Mouse (Mus musculus) CH12.LX (cell line): Measurements from ENCODE around the gene Pafah1b2.

Experiments
- CHD2 ChIP-seq: IDR thresholded peaks from 2 replicates; pipeline ENCODE4 v1.6.1; 2011; ENCODE audit warnings: low read length, improper control_type of control experiment
- CTCF ChIP-seq, 2 experiments: IDR thresholded peaks in 1 of 2; conservative IDR thresholded peaks in 1 of 2; 2 replicates each; pipeline ENCODE4 v1.5.1; 2011 to 2012; ENCODE audit warnings: low read depth in 2 of 2, low read length in 2 of 2, improper control_type of control experiment in 1 of 2, inconsistent platforms in 1 of 2, mild to moderate bottlenecking in 1 of 2, moderate library complexity in 1 of 2
- JUND ChIP-seq: conservative IDR thresholded peaks from 2 replicates; pipeline ENCODE4 v1.6.1; 2011; ENCODE audit warnings: low read depth, low read length, improper control_type of control experiment
- MAFK ChIP-seq: IDR thresholded peaks from 2 replicates; pipeline ENCODE4 v1.6.1; 2011; ENCODE audit warnings: low read length, improper control_type of control experiment; ENCODE audit not compliant: insufficient replicate concordance
- ZKSCAN1 ChIP-seq: IDR thresholded peaks from 2 replicates; pipeline ENCODE4 v1.6.1; 2012; ENCODE audit warnings: low read depth, inconsistent platforms, low read length, improper control_type of control experiment, borderline replicate concordance
- ZMIZ1 ChIP-seq: IDR thresholded peaks from 2 replicates; pipeline ENCODE4 v1.6.1; 2012; ENCODE audit warnings: low read depth, mild to moderate bottlenecking, inconsistent platforms, low read length, improper control_type of control experiment

GRCm38 (mm10) chr9:45938088-45938487 lies 74.4 kb downstream of the Pafah1b2 start:
- TF ChIP-seq ZKSCAN1 (no peak), CTCF (conservative IDR thresholded peaks at IDR 0.05 in 1 of 2, IDR thresholded peaks at IDR 0.05 in 1 of 2; ENCODE audit: low read depth in 2 of 2, low read length in 2 of 2) (no peak), ZMIZ1 (no peak), CHD2 (no peak), MAFK (no peak), JUND (no peak)
